Mouse (Mus musculus) intestine, postnatal 0 days (tissue): Measurements from ENCODE around the gene Neu1. TPM values are rescaled to one million over a fixed set of nuclear protein-coding genes. Genes with fewer than 3 reads are reported as not detected.

Source experiments
- ATAC-seq: fragments of 200-750 bp; cut with Nextera tagmentation; 2 replicates; pipeline ENCODE4 v1.8.0; 2017; ENCODE audit warnings: mild to moderate bottlenecking, moderate TSS enrichment, moderate library complexity
- H3K27ac ChIP-seq: fragments of 300-500 bp; sonication (generic); 2 replicates; pipeline ENCODE4 v1.5.1; 2014; ENCODE audit warnings: mild to moderate bottlenecking, low read depth, low read length, moderate library complexity
- H3K27me3 ChIP-seq: fragments of 300-500 bp; sonication (generic); replicated peaks from 2 replicates; pipeline ENCODE4 v1.6.1; 2014; ENCODE audit warnings: low read length, mixed read lengths; ENCODE audit not compliant: control insufficient read depth, insufficient read depth
- H3K36me3 ChIP-seq: fragments of 300-500 bp; sonication (generic); 2 replicates; pipeline ENCODE4 v1.6.1; 2014; ENCODE audit warnings: mild to moderate bottlenecking, moderate library complexity; ENCODE audit not compliant: control insufficient read depth, insufficient read depth
- H3K4me1 ChIP-seq: fragments of 300-500 bp; sonication (generic); replicated peaks from 2 replicates; pipeline ENCODE4 v1.6.1; 2014; ENCODE audit warnings: antibody characterized with exemption, low read length, mixed read lengths; ENCODE audit not compliant: control insufficient read depth, insufficient read depth
- H3K4me2 ChIP-seq: fragments of 300-500 bp; sonication (generic); replicated peaks from 2 replicates; pipeline ENCODE4 v1.6.1; 2014; ENCODE audit warnings: low read depth, mild to moderate bottlenecking, moderate library complexity
- H3K4me3 ChIP-seq: fragments of 300-500 bp; sonication (generic); 2 replicates; pipeline ENCODE4 v1.5.1; 2014; ENCODE audit warnings: low read depth, low read length
- H3K9ac ChIP-seq: fragments of 300-500 bp; sonication (generic); 2 replicates; pipeline ENCODE4 v1.6.1; 2014; ENCODE audit warnings: mild to moderate bottlenecking, low read depth, low read length
- H3K9me3 ChIP-seq: fragments of 300-500 bp; sonication (generic); 2 replicates; pipeline ENCODE4 v1.6.1; 2016; ENCODE audit warnings: mixed run types; ENCODE audit not compliant: control insufficient read depth
- CTCF ChIP-seq: sonication (generic); IDR thresholded peaks from 2 replicates; pipeline ENCODE4 v1.5.1; 2016; ENCODE audit warnings: low read depth, mild to moderate bottlenecking, control low read depth, antibody characterized with exemption, moderate library complexity
- WGBS: fragments of 180-500 bp; shearing (Covaris S2); extraction: QIAGEN DNeasy Blood & Tissue Kit; methylation state at CpG from one replicate; pipeline ENCODE4 v1.1.7; 2014; 5-methylcytosine and 5-hydroxymethylcytosine counted together
- polyA plus RNA-seq: library from polyadenylated mRNA; unstranded; fragments of >200 nt; fragmentation: Nextera tagmentation; extraction: Ambion mirVana; gene quantifications from 2 replicates; pipeline ENCODE4 v1.2.1, GENCODE M21; 2015

Gene Neu1
- polyA plus RNA-seq, 1 experiment from 2014 or later: 522 TPM

DNA sequence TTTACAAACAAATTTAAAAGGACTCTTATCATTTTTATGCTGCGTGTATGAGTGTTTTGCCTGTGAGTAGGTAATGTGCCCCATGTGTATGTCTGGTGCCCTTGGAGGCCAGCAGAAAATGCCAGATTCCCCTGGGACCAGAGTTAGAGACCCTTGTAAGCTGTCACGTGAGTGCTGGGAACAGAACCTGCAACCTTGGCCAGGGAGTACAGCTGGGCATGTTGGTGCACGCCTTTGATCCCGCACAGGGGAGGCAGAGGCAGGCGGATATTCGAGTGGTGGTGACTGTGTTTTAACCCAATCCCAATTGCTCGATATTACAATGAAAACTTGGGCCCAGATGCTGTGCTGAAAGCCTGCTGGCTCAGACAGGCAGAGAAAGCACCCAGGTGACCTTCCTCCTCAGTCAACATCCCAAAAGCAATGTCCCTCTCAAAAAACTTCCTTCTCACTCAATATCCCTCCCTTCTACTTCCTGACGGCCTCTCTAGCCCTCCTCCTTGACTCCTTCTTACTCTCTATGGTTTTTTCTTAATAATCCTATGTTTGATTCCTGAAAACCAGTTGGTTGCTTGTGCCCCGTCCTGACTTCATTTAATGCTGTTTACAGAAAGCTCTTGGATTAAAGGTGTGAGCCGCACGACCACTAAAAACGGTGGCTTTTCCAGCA, 40.8 kb upstream of the Neu1 start:
- 87% methylated on average over 12 of the region's 12 CpGs for WGBS

DNA sequence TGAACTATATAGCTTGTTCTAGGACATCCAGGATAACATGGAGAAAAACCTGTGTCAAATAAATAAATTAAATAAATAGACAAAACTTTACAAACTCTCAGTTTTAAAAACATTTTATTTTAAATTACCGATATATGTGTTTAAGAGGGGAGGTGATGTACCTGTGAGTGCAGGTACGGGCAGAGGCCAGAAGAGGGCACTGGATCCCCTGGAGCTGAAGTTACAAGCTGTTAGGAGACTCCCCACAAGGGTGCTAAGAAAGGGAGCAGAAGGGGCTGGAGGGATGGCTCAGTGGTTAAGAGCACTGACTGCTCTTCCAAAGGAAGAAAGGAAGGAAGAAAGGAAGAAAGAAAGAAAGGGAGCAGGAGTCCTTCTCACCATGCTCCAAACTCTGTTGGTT, 39.7 kb upstream of the Neu1 start:
- H3K9me3 ChIP-seq: no peaks in the 10 kb centered on the region
- ATAC-seq: no peak
- H3K4me1 ChIP-seq: no peaks in the 10 kb centered on the region
- H3K27ac ChIP-seq: no peak overlapping the region
- no peak overlapping the region for H3K9ac ChIP-seq
- no peaks in the 10 kb centered on the region for H3K27me3 ChIP-seq
- 93% methylated on average over 2 of the region's 2 CpGs for WGBS
- TF ChIP-seq CTCF: peak; percentile 46
- H3K4me3 ChIP-seq: no peak overlapping the region
- H3K4me2 ChIP-seq: no peak overlapping the region
- no peaks in the 10 kb centered on the region; the same call in 1 of the 2 replicates for H3K36me3 ChIP-seq

More for the DNA sequence above, 40.8 kb upstream of the Neu1 start:
- Histone ChIP-seq H3K4me3 (no peak overlapping the region), H3K4me1 (no peaks in the 10 kb centered on the region), H3K9ac (no peak overlapping the region), H3K27me3 (no peaks in the 10 kb centered on the region), H3K36me3 (no peaks in the 10 kb centered on the region; the same call in 1 of the 2 replicates), H3K4me2 (no peak overlapping the region), H3K9me3 (no peaks in the 10 kb centered on the region), H3K27ac (no peak overlapping the region)
- no peak for ATAC-seq
- no peak for TF ChIP-seq CTCF

DNA sequence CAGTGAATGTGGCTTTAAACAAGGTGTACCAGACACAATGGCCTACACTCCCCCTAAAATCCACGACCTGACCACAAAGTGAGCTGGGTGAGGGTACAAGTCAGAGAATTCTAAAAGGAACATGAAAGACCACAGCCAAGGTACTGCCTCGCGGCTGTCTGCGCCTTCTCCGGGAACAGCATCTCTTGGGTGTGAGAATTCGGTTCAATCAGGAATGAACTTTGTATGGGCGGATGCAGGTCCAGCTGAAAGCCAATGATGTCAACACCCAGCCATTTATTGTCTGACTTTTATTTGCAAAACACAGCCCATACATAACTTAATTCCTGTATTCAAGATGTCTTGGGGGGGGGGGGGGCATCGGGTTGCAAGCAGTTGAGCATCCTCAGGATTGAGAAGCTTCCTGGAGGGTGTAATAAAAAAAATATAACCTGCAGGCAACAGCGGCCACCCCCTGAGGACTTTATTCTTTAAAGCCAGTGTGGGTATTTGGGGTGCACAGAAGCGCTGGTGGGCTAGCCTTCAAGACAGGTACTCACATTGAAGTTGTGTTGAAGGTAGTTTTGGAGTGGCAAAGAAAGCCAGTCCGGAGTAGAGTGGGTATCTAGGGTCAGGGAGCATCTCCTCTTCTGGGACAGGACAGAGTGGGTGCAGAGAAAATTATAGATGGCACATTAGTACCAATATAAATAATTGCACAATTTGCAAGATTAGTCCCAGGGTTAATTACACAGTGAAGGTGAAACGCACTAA, 37.8 kb upstream of the Neu1 start:
- WGBS: 50% methylated on average over 12 of the region's 12 CpGs

DNA sequence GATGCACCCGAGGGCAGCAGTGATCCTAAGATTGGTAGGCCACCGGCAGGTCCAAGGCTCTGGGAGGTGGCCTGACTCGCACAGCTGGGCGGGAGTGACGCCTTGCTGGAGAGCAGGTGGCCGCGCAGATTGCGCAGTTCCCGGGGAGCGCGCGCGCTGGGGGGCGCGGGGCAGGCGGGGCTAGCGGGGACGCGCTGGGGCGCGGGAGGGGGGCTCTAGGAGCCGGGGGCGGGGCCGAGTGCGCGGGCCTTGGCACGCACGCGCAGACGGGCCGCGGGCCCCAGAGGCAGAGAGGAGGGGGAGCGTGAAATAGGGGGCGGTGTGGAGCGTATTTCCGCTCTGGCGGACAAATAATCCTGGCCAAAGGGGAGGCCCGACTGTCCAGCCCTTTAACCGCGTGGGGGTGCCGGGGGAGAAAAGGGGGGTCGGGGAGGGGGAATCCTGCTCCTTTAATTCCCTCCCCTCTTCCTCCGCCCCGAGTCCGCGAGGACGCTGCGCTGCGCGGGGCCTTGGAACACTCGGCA, 36.9 kb upstream of the Neu1 start:
- Histone ChIP-seq H3K4me3 (peak overlapping the region; percentile 68), H3K27me3 (no peaks in the 10 kb centered on the region), H3K9me3 (no peaks in the 10 kb centered on the region), H3K9ac (peak overlapping the region; percentile 77), H3K4me2 (peak overlapping the region; percentile 97), H3K27ac (peak overlapping the region; percentile 89), H3K36me3 (no peaks in the 10 kb centered on the region; the same call in 1 of the 2 replicates), H3K4me1 (no peaks in the 10 kb centered on the region)
- under 1% methylated on average over 31 of the region's 51 CpGs for WGBS
- peak; percentile 45 for TF ChIP-seq CTCF
- ATAC-seq: peak; percentile 77

More for the DNA sequence above, 37.8 kb upstream of the Neu1 start:
- Histone ChIP-seq H3K4me2 (peak overlapping the region; percentile 97), H3K4me3 (peak overlapping the region; percentile 68; the same call in 1 of the 2 replicates), H3K27me3 (no peaks in the 10 kb centered on the region), H3K9ac (no peak overlapping the region), H3K36me3 (no peaks in the 10 kb centered on the region; the same call in 1 of the 2 replicates), H3K4me1 (no peaks in the 10 kb centered on the region), H3K9me3 (no peaks in the 10 kb centered on the region), H3K27ac (peak overlapping the region; percentile 89)
- no peak for ATAC-seq
- no peak for TF ChIP-seq CTCF

DNA sequence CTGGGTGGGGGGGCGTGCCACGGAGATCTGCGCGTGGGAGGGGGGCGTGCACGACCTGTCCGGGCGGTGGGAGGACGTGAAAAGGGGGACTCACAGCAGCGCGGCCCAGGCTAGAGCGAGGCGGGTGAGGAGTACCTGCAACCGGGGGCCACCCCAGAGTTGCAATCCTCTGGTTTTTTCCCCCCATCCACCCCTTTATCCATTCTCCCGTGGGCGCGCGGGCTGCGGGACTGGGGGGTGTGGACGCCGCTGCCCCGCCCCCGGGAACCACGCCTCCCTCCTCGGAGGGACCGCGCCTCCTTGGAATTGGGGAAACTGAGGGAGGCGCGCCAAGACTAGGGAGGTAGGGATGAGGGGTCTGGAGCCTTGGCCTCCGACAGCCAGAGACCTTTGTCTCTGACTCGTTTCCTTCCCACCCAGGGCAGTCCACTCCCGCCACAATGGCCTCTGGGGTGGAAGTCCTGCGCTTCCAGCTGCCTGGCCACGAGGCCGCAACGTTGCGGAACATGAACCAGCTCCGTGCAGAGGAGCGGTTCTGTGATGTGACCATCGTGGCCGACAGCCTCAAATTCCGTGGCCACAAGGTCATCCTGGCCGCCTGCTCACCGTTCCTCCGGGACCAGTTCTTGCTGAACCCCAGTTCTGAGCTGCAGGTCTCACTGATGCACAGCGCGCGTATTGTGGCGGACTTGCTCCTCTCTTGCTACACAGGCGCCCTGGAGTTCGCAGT, 36.1 kb upstream of the Neu1 start:
- Histone ChIP-seq H3K9me3 (no peaks in the 10 kb centered on the region), H3K4me2 (peak overlapping the region; percentile 97), H3K4me3 (peak overlapping the region; percentile 68), H3K9ac (peak overlapping the region; percentile 77), H3K27me3 (no peaks in the 10 kb centered on the region), H3K27ac (peak overlapping the region; percentile 89), H3K36me3 (no peaks in the 10 kb centered on the region; the same call in 1 of the 2 replicates), H3K4me1 (no peaks in the 10 kb centered on the region)
- ATAC-seq: no peak
- 10% methylated on average over 39 of the region's 51 CpGs for WGBS
- TF ChIP-seq CTCF: no peak

DNA sequence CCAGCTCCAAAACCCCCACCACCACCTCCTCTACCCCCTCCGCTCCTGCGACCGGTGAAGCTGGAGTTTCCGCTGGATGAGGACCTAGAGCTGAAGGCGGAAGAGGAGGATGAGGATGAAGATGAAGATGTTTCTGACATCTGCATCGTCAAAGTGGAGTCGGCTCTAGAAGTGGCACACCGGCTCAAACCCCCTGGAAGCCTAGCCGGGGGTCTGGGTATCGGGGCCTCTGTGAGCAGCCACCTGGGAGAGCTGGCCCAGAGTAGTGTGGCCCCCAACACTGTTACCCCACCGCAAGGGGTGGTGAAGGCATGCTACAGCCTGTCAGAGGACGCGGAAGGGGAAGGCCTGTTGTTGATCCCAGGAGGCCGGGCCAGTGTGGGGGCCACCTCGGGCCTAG, 35.3 kb upstream of the Neu1 start:
- Histone ChIP-seq H3K27me3 (no peaks in the 10 kb centered on the region), H3K9ac (no peak overlapping the region), H3K4me3 (no peak overlapping the region), H3K4me1 (no peaks in the 10 kb centered on the region), H3K36me3 (no peaks in the 10 kb centered on the region; the same call in 1 of the 2 replicates), H3K9me3 (no peaks in the 10 kb centered on the region), H3K27ac (no peak overlapping the region), H3K4me2 (no peak overlapping the region)
- 91% methylated on average over 15 of the region's 15 CpGs for WGBS
- no peak for TF ChIP-seq CTCF
- no peak for ATAC-seq
